In the genomic region with DNA sequence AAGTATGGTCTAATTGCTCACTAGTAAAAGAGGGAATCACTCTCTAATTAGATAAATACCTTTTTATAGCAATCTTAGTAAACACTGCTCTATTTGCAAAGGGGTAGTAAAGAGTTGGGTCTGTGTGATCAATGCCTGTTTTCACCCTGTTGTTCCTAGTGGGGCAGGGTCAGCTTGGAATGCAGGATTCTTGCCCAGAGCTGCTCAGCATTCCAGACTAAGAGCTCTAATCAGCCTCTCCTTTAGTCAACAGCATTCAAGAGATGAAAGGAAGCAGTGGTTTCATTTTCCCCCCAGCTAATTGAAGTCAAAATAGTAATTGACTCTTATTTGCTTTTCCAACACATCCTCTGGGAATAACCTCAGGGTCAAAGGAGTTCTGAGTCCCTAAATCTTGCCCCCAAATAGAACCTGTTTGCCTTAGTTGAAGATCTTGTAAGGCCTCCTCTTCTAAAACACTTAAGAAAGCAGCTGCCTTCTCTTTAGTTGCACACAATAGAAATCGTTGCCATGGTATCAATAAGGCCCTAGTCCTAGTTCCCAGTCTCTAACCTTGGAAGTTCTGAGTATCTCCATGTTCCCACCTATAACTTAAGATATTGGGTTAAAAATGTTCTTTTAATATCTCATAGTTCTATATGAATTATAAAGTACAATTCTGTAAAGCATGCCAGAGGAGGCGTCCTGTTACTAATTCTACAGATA, we compare ENCODE assay signal across 18 mouse cellular contexts.
DNase-seq lines count a peak whose midpoint lies in the region; ATAC-seq lines count a peak whose summit lies in the region.
"Had no signal": no experiment of that assay in that cellular context is flagged by ENCODE, and none has a peak within 500 bp of the region (broad histone marks: within the 10 kb centered on the region; RNA-seq: fewer than 3 reads in every experiment).

No protein-coding gene starts in this region.

- intact Hi-C loops in gastrocnemius, postnatal 36 days (cut with DNase I), result no loop called here

- no peak overlapping the region for H3K9ac ChIP-seq in heart, embryonic 16.5 days (ENCODE audit: low read length)
- no peak overlapping the region for H3K9ac ChIP-seq in heart, embryonic 12.5 days
- H3K9ac ChIP-seq in lung, embryonic 16.5 days (ENCODE audit: low read length), result no peak overlapping the region
- H3K9ac ChIP-seq in stomach, embryonic 16.5 days (ENCODE audit: low read length), result no peak overlapping the region
- H3K9ac ChIP-seq: heart, embryonic 13.5 days; liver, embryonic 13.5 days; midbrain, embryonic 15.5 days had no signal

- H3K9me3 ChIP-seq in heart, embryonic 16.5 days (replicated peaks; ENCODE audit: control insufficient read depth, low read length), result no peaks in the 10 kb centered on the region
- no peaks in the 10 kb centered on the region for H3K9me3 ChIP-seq in heart, embryonic 12.5 days (replicated peaks)
- no peaks in the 10 kb centered on the region for H3K9me3 ChIP-seq in embryonic facial prominence, embryonic 10.5 days
- no peaks in the 10 kb centered on the region for H3K9me3 ChIP-seq in lung, embryonic 16.5 days (ENCODE audit: control insufficient read depth, low read length)
- H3K9me3 ChIP-seq in stomach, embryonic 16.5 days (replicated peaks; ENCODE audit: control insufficient read depth, low read length), result no peaks in the 10 kb centered on the region
- H3K9me3 ChIP-seq: heart, embryonic 13.5 days; liver, embryonic 13.5 days; midbrain, embryonic 15.5 days had no signal

- H3K36me3 ChIP-seq in heart, embryonic 16.5 days (ENCODE audit: control insufficient read depth, insufficient read depth), result no peaks in the 10 kb centered on the region
- H3K36me3 ChIP-seq in heart, embryonic 12.5 days, result no peaks in the 10 kb centered on the region
- no peaks in the 10 kb centered on the region for H3K36me3 ChIP-seq in embryonic facial prominence, embryonic 10.5 days (replicated peaks)
- no peaks in the 10 kb centered on the region for H3K36me3 ChIP-seq in lung, embryonic 16.5 days (ENCODE audit: control insufficient read depth, insufficient read depth, low read length)
- no peaks in the 10 kb centered on the region for H3K36me3 ChIP-seq in stomach, embryonic 16.5 days (ENCODE audit: control insufficient read depth, insufficient read depth, low read length)
- H3K36me3 ChIP-seq: heart, embryonic 13.5 days; liver, embryonic 13.5 days; midbrain, embryonic 15.5 days had no signal

- H3K4me1 ChIP-seq in heart, embryonic 16.5 days (ENCODE audit: control insufficient read depth, insufficient read depth, low read length), result peaks cover 3% of the 10 kb centered on the region; the same call in 1 of the 2 replicates
- H3K4me1 ChIP-seq in heart, embryonic 12.5 days (replicated peaks), result no peaks in the 10 kb centered on the region
- no peaks in the 10 kb centered on the region for H3K4me1 ChIP-seq in embryonic facial prominence, embryonic 10.5 days
- H3K4me1 ChIP-seq in lung, embryonic 16.5 days (replicated peaks; ENCODE audit: control insufficient read depth, insufficient read depth, low read length), result no peaks in the 10 kb centered on the region
- no peaks in the 10 kb centered on the region for H3K4me1 ChIP-seq in stomach, embryonic 16.5 days (ENCODE audit: control insufficient read depth, insufficient read depth, low read length)
- H3K4me1 ChIP-seq: heart, embryonic 13.5 days; liver, embryonic 13.5 days; midbrain, embryonic 15.5 days had no signal

- no peak overlapping the region for H3K4me3 ChIP-seq in heart, embryonic 16.5 days (ENCODE audit: low read length)
- H3K4me3 ChIP-seq in heart, embryonic 12.5 days, result no peak overlapping the region
- no peak overlapping the region for H3K4me3 ChIP-seq in embryonic facial prominence, embryonic 10.5 days
- no peak overlapping the region for H3K4me3 ChIP-seq in lung, embryonic 16.5 days (ENCODE audit: low read length)
- no peak overlapping the region for H3K4me3 ChIP-seq in stomach, embryonic 16.5 days (replicated peaks; ENCODE audit: low read length)
- H3K4me3 ChIP-seq: heart, embryonic 13.5 days; liver, embryonic 13.5 days; midbrain, embryonic 15.5 days had no signal

- no peak overlapping the region for H3K27ac ChIP-seq in heart, embryonic 16.5 days (ENCODE audit: low read length)
- no peak overlapping the region for H3K27ac ChIP-seq in heart, embryonic 12.5 days (ENCODE audit: poor library complexity, severe bottlenecking)
- H3K27ac ChIP-seq in embryonic facial prominence, embryonic 10.5 days (replicated peaks), result no peak overlapping the region
- H3K27ac ChIP-seq in lung, embryonic 16.5 days (ENCODE audit: low read length), result no peak overlapping the region
- no peak overlapping the region for H3K27ac ChIP-seq in stomach, embryonic 16.5 days (ENCODE audit: low read length)
- H3K27ac ChIP-seq: heart, embryonic 13.5 days; liver, embryonic 13.5 days; midbrain, embryonic 15.5 days had no signal

- WGBS in heart, embryonic 16.5 days, result 49% methylated on average over 2 of the region's 2 CpGs
- WGBS in heart, embryonic 12.5 days, result 38% methylated on average over 2 of the region's 2 CpGs
- WGBS in embryonic facial prominence, embryonic 10.5 days, result 54% methylated on average over 2 of the region's 2 CpGs
- 52% methylated on average over 2 of the region's 2 CpGs for WGBS in lung, embryonic 16.5 days
- 55% methylated on average over 2 of the region's 2 CpGs for WGBS in stomach, embryonic 16.5 days

- no peaks in the 10 kb centered on the region for H3K27me3 ChIP-seq in heart, embryonic 16.5 days (ENCODE audit: control insufficient read depth, insufficient read depth, low read length)
- H3K27me3 ChIP-seq in heart, embryonic 12.5 days (replicated peaks), result no peaks in the 10 kb centered on the region
- H3K27me3 ChIP-seq in embryonic facial prominence, embryonic 10.5 days (replicated peaks; ENCODE audit: low read depth, poor library complexity, severe bottlenecking), result peaks cover 43% of the 10 kb centered on the region
- no peaks in the 10 kb centered on the region for H3K27me3 ChIP-seq in lung, embryonic 16.5 days (ENCODE audit: control insufficient read depth, insufficient read depth, low read depth, low read length)
- no peaks in the 10 kb centered on the region for H3K27me3 ChIP-seq in stomach, embryonic 16.5 days (ENCODE audit: control insufficient read depth, insufficient read depth, low read length)
- H3K27me3 ChIP-seq: heart, embryonic 13.5 days; liver, embryonic 13.5 days; midbrain, embryonic 15.5 days had no signal

- no peak overlapping the region for H3K4me2 ChIP-seq in heart, embryonic 16.5 days (ENCODE audit: low read depth, low read length)
- H3K4me2 ChIP-seq in heart, embryonic 12.5 days, result no peak overlapping the region
- H3K4me2 ChIP-seq in lung, embryonic 16.5 days (ENCODE audit: low read depth, low read length), result no peak overlapping the region
- H3K4me2 ChIP-seq in stomach, embryonic 16.5 days (ENCODE audit: low read depth, low read length), result no peak overlapping the region
- H3K4me2 ChIP-seq: heart, embryonic 13.5 days; liver, embryonic 13.5 days; midbrain, embryonic 15.5 days had no signal

- ATAC-seq in heart, embryonic 16.5 days (replicated peaks; ENCODE audit: extremely low read depth, insufficient read depth, low FRiP score), result 0 out of 2 replicates have a peak, but pooled peaks have one; percentile 41
- no peak for ATAC-seq in heart, embryonic 12.5 days (ENCODE audit: insufficient number of reproducible peaks, low FRiP score)
- peak; percentile 76 for ATAC-seq in lung, embryonic 16.5 days (ENCODE audit: low read depth)
- ATAC-seq in stomach, embryonic 16.5 days (ENCODE audit: insufficient read depth, low FRiP score), result 0 out of 2 replicates have a peak, but pooled peaks have one; percentile 37
- no peak for ATAC-seq in CD4-positive, CD25-positive, alpha-beta regulatory T cell, adult 4 months
- ATAC-seq: hindbrain, embryonic 16.5 days; midbrain, embryonic 15.5 days had no signal

- DNase-seq in embryonic facial prominence, embryonic 10.5 days (ENCODE audit: low spot score), result peak; percentile 37
- no peak for DNase-seq in liver
- no peak for DNase-seq in gastrocnemius, postnatal 36 days
- DNase-seq: adrenal gland, postnatal 25 days; cerebellum, adult 9-10 months; heart, postnatal 4 days; kidney, adult 18-20 months; kidney, postnatal 14 days; liver, embryonic 13.5 days; retina, postnatal 1 day had no signal

Comparison
In these comparisons a context has a peak if more than half of its experiments do, and no peak if none do; other contexts are left out.
1. ATAC-seq: peak in heart, embryonic 16.5 days (single experiment), lung, embryonic 16.5 days (single experiment) and stomach, embryonic 16.5 days (single experiment); none in heart, embryonic 12.5 days (single experiment) and CD4-positive, CD25-positive, alpha-beta regulatory T cell, adult 4 months (single experiment).